Mouse (Mus musculus) stomach, postnatal 0 days (tissue): Measurements from ENCODE around the gene Prdm16.

Experiments used
- CTCF ChIP-seq: IDR thresholded peaks from 2 replicates; pipeline ENCODE4 v1.5.1; 2016; ENCODE audit warnings: antibody characterized with exemption, low read depth, mild to moderate bottlenecking, moderate library complexity
- EP300 ChIP-seq: optimal IDR thresholded peaks from 2 replicates; pipeline ENCODE3; 2016; ENCODE audit warnings: antibody characterized with exemption

GRCm38 (mm10) chr4:154328431-154328830 lies 308.2 kb downstream of the Prdm16 start:
- TF ChIP-seq CTCF (no peak), EP300 (no peak)
